Mouse (Mus musculus): Measurements from ENCODE around the gene Ankrd9.
A peak's percentile ranks its signal among the peaks of the same experiment; 100 is the strongest.

Gene Ankrd9

GRCm38 (mm10) chr12:110978607-110979406 is at the start of gene Ankrd9:
Gene Ankrd9 (minus strand): TSS chr12:110979040.
- peak; percentile 92 for DNase-seq (ENCODE audit: low spot score)

- DNase-seq (ENCODE audit: low spot score): no peak
Measured at GRCm38 (mm10) chr12:111021577-111021976, 42.7 kb upstream of the Ankrd9 start.

DNA sequence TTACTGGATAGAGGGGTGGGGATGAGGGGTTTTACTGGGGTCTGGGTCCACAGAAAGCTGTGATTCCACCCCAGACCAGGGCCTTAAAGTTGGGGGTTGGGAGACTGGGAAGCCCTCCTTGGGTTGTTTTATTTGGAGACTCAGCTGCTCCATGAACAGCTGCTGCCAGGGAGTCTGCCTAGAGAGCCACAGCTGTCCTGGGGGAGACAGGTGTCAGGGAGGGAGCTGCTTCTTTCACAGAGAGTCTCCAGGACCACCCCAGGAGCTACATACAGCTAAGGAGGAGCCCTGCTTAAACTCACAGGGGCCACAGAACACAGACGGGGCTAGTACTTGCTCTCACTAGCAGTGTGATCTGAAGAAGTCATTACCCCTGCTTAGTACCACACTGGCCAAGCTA is 42.3 kb upstream of the Ankrd9 start:
- no peak for DNase-seq (ENCODE audit: low spot score)

DNA sequence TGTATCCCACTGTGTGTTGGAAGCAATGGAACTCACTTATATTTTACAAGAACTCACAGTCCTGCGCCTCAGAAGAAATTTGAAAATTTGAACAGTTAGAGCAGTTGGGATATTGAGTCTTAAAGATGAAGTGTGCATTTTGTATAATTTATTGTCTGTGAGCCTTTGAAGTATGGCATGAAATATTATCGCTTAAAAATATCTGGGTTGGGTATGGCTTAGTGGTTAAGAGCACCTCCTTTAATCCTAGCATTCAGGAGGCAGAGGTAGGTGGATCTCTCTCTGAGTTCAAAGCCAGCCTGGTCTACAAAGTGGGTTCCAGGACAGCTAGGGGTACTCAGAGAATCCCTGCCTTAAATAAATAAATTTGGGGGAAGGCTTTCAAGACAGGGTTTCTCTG is 40.2 kb upstream of the Ankrd9 start:
- no peak for DNase-seq (ENCODE audit: low spot score)

GRCm38 (mm10) chr12:111018068-111018467 is 39.2 kb upstream of the Ankrd9 start:
- no peak for DNase-seq (ENCODE audit: low spot score)

- no peak for DNase-seq (ENCODE audit: low spot score)
Measured at GRCm38 (mm10) chr12:111016807-111017206, 38.0 kb upstream of the Ankrd9 start.

DNA sequence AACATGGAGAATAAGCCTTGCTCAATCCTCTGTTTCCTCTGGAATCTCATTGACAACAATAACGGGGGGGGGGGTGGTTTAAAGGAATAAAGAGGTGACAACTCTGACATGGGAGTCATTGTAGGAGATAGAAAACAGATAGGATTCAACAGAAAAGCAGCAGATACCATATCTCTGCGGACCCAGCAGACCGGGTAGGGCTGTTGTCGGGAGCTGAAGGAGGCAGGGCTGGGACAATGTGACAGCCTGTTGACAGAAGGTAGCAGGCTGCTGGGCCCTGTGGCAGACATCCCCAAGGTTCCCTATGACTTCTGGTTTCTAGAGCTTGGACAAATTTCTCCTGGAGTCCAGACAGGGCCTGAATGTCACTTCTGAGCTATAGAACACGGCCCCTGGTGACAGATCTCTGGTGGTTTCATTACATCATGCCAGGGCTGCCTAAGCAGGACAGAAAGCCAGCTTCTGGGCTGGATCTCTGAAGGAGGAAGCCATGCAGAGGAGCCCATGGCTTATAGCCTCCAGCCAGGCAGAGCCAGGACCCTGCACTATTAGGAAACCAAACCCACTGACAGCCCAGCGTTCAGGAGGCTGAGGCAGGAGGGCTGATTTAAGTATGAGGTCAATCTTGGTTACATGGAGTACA is 30.9 kb upstream of the Ankrd9 start:
- DNase-seq (ENCODE audit: low spot score): no peak

DNA sequence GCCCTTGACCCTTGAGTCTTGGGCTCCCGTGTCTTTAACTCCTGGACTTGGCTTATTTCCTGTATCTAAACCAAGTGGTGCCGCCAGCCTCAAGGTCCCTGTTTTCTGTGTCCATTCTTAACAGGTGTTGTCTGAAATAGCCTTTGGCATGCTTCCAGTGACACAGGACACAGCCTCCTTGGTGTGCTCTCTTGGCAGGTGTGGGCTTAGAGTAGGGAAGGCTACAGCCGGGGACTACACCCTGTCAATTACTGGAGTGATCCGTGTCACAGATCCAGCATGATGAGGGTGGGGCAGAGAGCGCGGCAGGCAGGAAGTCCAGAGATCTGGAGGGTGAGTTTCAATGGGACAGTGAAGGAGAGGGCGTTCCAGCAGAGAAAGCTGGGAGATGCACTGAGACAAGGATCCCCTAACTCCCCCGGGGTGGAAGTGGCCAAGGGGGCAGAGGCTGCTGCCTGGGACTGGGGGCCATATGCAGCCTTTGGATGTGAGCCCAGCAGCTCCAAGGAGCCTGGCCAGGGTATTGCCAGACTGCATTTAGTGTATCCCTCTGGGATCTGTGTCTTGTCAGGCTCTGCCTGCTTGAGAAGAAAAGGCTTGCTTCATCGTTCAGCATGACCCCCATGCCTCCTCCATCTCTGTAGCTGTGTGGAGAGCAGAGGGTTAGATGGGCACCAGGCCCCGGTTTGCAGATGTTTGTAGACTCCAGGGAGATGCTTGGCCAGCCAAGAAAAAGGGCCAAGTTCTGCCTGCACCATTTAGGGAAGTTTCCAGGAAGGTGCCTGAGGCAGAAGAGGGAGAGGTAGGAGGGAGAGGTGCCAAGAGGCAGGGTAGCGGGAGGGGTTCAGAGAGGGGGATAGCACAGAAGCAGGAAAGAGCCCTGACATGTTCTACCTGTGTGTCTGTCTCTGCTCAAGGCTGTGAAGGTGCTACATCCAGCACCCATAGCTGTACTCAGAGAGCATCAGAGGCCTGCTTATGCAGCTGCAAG is 30.0 kb upstream of the Ankrd9 start:
- DNase-seq (ENCODE audit: low spot score): peak; percentile 17

DNA sequence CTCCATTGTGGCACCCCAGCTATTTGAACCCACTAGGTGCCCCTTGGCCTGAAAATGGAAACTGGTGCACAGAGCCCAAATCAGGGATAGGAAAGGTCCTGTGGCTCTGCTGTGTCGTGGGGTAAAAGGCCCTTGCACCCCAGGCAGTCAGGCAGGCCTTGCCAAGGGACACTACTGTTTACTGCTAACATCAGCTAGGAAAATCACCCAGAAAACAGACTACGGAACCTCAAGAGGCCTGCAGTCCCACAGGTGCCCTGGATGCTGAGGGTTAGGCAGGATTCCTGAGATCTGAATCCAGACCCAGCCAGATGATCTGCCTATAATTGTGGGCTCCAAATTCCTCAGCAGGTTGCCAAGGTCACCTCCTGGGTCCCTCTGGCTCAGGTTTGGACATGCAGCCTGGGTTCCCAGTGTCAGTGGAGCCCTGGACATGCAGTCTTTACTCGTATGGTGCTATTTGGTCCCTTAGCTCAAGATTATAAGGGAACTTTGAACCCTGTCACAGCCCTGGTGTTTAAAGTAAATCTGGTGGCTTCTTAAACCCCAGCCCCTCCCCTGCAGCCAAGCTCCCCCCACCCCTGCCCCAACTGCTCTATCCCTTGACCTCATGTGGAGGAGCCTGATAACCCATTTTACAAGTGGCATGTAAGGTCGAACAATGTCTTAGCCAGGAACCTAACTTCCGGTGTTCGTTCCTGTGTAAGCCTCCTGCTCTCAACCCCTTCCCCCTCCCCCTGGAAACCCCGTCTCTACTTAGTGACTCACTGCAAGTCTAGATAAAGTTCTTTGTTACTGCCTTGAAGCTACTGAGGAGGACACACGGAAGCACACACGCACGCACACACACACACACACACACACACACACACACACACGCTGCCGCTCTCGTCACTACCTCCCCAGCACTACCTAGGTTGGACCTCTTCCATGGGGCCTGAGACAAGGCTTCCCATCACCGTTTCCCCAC is 28.6 kb upstream of the Ankrd9 start:
- no peak for DNase-seq (ENCODE audit: low spot score)

- no peak for DNase-seq (ENCODE audit: low spot score)
Measured at GRCm38 (mm10) chr12:111006339-111006738, 27.5 kb upstream of the Ankrd9 start.

- DNase-seq (ENCODE audit: low spot score): no peak
Measured at GRCm38 (mm10) chr12:111005803-111006202, 27.0 kb upstream of the Ankrd9 start.

DNA sequence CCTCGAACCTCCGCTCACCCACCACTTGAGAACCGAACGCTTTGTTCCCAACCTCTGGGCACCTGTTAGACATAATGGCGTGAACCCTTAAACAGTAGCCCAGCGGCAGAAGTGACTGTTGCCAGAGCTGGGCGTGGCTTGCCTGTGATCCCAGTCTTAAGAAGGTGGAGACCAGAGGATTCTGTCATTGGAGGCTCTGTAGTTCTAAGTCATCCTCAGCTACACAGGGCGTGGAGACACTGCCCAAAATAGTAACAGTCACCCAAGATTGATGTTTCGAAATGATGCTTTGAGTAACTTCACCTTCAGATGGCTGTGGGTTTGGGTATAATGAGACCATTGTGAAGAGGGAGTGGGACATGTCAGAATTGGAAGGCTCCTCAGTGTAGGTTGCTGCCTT is 25.3 kb upstream of the Ankrd9 start:
- no peak for DNase-seq (ENCODE audit: low spot score)

- no peak for DNase-seq (ENCODE audit: low spot score)
Measured at GRCm38 (mm10) chr12:111000956-111001355, 22.1 kb upstream of the Ankrd9 start.

- no peak for DNase-seq (ENCODE audit: low spot score)
Measured at GRCm38 (mm10) chr12:110999820-111000219, 21.0 kb upstream of the Ankrd9 start.

GRCm38 (mm10) chr12:110998092-110998491 is 19.3 kb upstream of the Ankrd9 start:
- no peak for DNase-seq (ENCODE audit: low spot score)

DNA sequence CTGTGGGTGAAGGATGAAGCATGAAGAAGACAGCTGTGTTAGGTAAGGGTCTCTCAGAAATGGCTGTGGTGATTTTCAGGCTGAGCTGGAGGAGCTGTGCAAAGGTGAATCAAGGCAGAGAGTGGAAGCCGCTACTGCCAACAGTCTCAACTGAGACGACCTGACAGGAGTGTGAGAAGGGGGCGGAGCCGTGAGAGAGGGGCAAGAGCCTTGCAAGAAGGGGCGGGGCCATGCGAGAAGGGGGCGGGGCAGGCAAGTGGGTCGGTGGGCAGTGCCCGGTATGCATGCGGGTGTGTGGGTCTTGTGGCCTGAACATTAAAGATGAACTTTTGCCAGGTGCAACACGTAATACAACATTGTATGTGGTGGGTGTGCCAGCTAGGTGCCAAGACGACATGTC is 15.8 kb upstream of the Ankrd9 start:
- DNase-seq (ENCODE audit: low spot score): no peak

DNA sequence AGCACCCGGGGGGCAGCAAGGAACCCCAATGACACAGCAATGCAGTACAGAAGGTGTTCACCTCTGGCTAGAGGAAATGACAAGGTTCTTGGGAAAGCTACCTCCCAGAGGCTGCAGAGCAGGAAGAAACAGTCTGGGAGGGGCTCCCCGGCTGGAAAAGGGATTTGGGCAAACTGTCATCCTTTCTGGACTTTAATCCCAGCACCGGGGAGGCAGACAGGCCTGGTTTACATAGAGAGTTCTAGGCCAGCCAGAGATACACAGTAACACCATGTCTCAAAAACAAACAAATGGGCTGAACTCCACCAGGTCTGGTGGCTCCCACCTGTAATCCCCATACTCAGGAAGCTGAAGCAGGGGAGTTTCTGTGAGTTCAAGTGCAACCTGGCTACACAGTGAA is 14.4 kb upstream of the Ankrd9 start:
- no peak for DNase-seq (ENCODE audit: low spot score)

- no peak for DNase-seq (ENCODE audit: low spot score)
Measured at GRCm38 (mm10) chr12:110992771-110993170, 13.9 kb upstream of the Ankrd9 start.

DNA sequence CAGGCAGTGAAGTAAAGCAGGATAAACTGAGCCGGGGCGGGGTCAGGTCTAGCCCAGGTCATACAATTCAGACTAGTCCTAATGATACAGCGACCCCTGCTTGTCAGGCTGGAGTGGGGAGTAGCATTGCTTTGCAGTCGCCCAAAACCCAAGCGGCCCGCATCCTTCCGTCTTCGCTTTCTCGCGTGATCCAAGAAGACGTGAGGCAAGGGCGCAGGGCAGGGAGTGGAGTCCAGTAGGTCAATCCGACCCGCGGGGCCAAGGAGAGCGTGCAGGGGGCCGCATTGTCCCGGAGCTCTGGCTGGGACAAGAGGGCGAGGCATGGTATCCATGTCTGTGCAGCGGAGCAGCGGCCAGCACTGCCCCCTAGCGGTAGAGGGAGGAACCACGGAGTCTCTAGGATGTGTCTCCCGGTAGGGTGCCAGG is 13.3 kb upstream of the Ankrd9 start:
- DNase-seq (ENCODE audit: low spot score): peak; percentile 80

GRCm38 (mm10) chr12:110991361-110992127 is 12.7 kb upstream of the Ankrd9 start:
- peak; percentile 62 for DNase-seq (ENCODE audit: low spot score)

Measured in adipocyte (in vitro differentiated cells).